Mouse (Mus musculus) liver, embryonic 16.5 days (tissue): ENCODE measurements around the gene Prkg1. TPM values are rescaled to one million over a fixed set of nuclear protein-coding genes. Genes with fewer than 3 reads are reported as not detected.

Source experiments
- ATAC-seq: fragments of 200-750 bp; cut with Nextera tagmentation; 2 replicates; pipeline ENCODE4 v1.8.0; 2017; ENCODE audit warnings: low read depth, mild to moderate bottlenecking, moderate number of reproducible peaks, moderate library complexity
- H3K27ac ChIP-seq: fragments of 300-500 bp; sonication (generic); 2 replicates; pipeline ENCODE4 v1.5.1; 2014; ENCODE audit warnings: mild to moderate bottlenecking, low read length
- H3K27me3 ChIP-seq: fragments of 300-500 bp; sonication (generic); 2 replicates; pipeline ENCODE4 v1.6.1; 2014; ENCODE audit warnings: low read depth, low read length, mixed read lengths; ENCODE audit not compliant: control insufficient read depth, insufficient read depth
- H3K36me3 ChIP-seq: fragments of 300-500 bp; sonication (generic); 2 replicates; pipeline ENCODE4 v1.6.1; 2014; ENCODE audit warnings: mild to moderate bottlenecking; ENCODE audit not compliant: control insufficient read depth, insufficient read depth
- H3K4me1 ChIP-seq: fragments of 300-500 bp; sonication (generic); 2 replicates; pipeline ENCODE4 v1.6.1; 2014; ENCODE audit warnings: low read depth, low read length, mixed read lengths; ENCODE audit not compliant: control insufficient read depth
- H3K4me2 ChIP-seq: fragments of 300-500 bp; sonication (generic); 2 replicates; pipeline ENCODE4 v1.6.1; 2014; ENCODE audit warnings: low read depth, low read length, mixed read lengths
- H3K4me3 ChIP-seq: fragments of 300-500 bp; sonication (generic); 2 replicates; pipeline ENCODE4 v1.5.1; 2014; ENCODE audit warnings: low read depth, mild to moderate bottlenecking, low read length
- H3K9ac ChIP-seq: fragments of 300-500 bp; sonication (generic); 2 replicates; pipeline ENCODE4 v1.6.1; 2014; ENCODE audit warnings: low read depth, low read length
- H3K9me3 ChIP-seq: fragments of 300-500 bp; sonication (generic); replicated peaks from 2 replicates; pipeline ENCODE4 v1.6.1; 2016; ENCODE audit warnings: low read length; ENCODE audit not compliant: control insufficient read depth
- WGBS: fragments of 180-500 bp; shearing (Covaris S2); extraction: QIAGEN DNeasy Blood & Tissue Kit; methylation state at CpG from one replicate; pipeline ENCODE4 v1.1.7; 2014; ENCODE audit not compliant: insufficient replicate concordance; 5-methylcytosine and 5-hydroxymethylcytosine counted together
- polyA plus RNA-seq: library from polyadenylated mRNA; unstranded; fragments of >200 nt; fragmentation: Nextera tagmentation; extraction: Ambion mirVana; gene quantifications from 2 replicates; pipeline ENCODE4 v1.2.1, GENCODE M21; 2015

Prkg1 gene
- polyA plus RNA-seq, 1 experiment from 2014 or later: 1.3 TPM

DNA sequence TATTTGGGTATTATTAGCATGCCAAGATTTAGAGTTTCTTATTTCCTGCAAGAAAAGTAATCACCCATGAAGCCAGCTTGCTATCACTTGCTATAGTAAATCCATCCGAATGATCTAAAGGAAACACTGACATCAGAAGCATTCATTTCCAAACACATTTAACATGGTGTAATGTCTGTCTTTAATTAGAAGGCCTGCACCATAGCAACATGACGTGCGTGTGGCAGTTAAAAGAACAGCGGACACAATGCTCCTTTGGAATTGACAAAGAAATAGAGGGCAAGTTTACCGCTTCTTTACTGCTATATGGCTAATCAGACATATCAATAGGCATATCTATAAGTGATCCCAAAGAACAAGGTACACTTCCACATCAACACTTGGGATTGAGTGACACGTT is 733.2 kb downstream of the Prkg1 start:
- Histone ChIP-seq H3K4me3 (no peak overlapping the region), H3K9ac (no peak overlapping the region), H3K4me2 (no peak overlapping the region), H3K36me3 (no peaks in the 10 kb centered on the region), H3K4me1 (no peaks in the 10 kb centered on the region), H3K9me3 (no peaks in the 10 kb centered on the region), H3K27me3 (no peaks in the 10 kb centered on the region), H3K27ac (no peak overlapping the region)
- 77% methylated on average over 6 of the region's 6 CpGs for WGBS
- no peak for ATAC-seq

DNA sequence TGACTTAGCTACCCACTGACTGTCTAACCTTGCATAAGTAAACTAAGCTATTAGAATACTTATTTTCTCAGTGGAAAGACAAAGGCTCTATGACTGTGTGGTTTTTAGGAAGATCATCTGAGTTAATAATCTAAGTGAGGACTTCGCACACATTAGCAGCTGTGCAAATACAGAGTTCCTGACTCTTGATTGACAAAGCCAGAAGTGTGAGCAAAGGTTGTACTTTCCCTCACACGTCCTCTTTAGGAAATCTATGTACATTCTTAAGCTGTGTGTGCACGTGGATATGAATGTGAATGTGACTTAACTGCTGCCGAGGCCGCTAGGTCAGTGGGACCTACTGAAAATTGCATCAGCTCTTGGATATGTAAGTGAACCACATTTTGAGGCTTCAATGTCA is 738.0 kb downstream of the Prkg1 start:
- Histone ChIP-seq H3K27ac (no peak overlapping the region), H3K27me3 (no peaks in the 10 kb centered on the region), H3K36me3 (no peaks in the 10 kb centered on the region), H3K4me1 (no peaks in the 10 kb centered on the region), H3K9ac (no peak overlapping the region), H3K4me2 (no peak overlapping the region), H3K9me3 (no peaks in the 10 kb centered on the region), H3K4me3 (no peak overlapping the region)
- no peak for ATAC-seq
- 58% methylated on average over 5 of the region's 5 CpGs for WGBS

DNA sequence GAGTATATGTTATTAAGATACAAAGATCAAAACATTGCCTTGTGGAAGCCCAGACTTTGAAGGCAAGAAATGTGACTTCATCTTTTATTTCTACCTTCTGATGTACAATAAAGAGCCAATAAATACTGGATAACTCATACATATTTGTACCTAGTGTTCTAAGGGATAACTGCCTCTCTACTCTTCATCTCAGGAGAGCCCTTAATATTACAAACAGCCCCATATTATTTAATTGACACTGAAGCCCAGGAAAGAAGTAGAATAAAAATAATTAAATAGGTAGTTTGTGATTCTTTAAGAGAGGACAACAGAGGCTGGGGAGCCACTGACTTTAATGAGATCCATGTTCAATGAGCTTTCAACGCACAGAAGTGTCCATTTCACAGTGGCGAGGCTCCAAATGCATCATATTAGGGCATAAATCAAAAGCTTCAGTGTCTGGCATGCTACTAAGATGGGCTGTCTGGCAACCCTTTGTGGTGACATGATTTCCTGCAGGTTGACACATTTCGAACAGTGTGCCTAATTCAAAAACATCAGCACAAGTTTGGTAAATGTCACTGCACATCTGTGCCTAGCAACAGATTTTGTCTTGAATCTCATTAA is 753.2 kb downstream of the Prkg1 start:
- H3K36me3 ChIP-seq: no peaks in the 10 kb centered on the region

DNA sequence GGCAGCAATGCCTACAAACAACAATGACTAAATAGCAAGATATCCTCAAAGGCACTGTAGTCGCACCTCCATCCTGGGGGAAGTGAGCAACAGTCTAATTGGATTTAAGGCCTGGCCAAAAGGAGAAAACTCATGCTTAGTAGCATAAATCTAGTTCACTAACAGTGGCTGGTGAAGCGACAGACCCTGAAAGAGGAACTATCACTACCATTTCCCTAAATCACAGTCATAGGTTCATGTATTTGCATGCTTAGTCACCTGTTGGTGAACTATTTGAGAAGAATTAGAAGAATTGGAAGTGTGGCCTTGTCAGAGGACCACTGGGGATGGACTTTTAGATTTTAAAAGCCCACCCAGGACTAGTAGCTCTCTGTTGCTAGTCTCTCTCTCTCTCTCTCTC is 766.3 kb downstream of the Prkg1 start:
- H3K27ac ChIP-seq: no peak overlapping the region
- no peaks in the 10 kb centered on the region for H3K36me3 ChIP-seq
- no peaks in the 10 kb centered on the region for H3K4me1 ChIP-seq
- H3K27me3 ChIP-seq: no peaks in the 10 kb centered on the region
- no peak for ATAC-seq
- H3K9me3 ChIP-seq: no peaks in the 10 kb centered on the region
- 47% methylated on average over 2 of the region's 2 CpGs for WGBS
- H3K4me3 ChIP-seq: no peak overlapping the region
- no peak overlapping the region for H3K9ac ChIP-seq
- no peak overlapping the region for H3K4me2 ChIP-seq

More for the DNA sequence above, 753.2 kb downstream of the Prkg1 start:
- Histone ChIP-seq H3K9ac (no peak overlapping the region), H3K27me3 (no peaks in the 10 kb centered on the region), H3K4me3 (no peak overlapping the region), H3K4me1 (no peaks in the 10 kb centered on the region), H3K9me3 (no peaks in the 10 kb centered on the region), H3K4me2 (no peak overlapping the region), H3K27ac (no peak overlapping the region)
- no peak for ATAC-seq
- WGBS: 45% methylated on average over 3 of the region's 3 CpGs

DNA sequence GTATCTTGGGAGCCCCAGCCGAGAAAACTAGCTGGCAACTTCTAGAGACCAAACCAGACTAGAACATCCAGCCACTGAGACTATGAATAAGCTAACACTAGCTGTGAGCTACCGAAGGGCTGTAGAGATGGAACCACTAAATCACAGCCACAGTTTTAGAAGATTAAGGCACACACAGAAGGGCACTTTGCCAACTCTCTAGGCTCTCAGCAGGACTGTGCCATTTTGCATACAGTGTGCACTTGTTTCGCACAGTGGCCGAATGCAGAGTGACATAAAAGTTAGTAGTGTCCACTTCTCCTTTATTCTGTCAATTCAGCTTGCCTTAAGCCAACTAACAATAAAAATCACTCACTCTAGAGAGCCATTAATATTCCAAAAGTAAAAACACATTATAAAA is 774.4 kb downstream of the Prkg1 start:
- Histone ChIP-seq H3K27ac (no peak overlapping the region), H3K9ac (no peak overlapping the region)
- no peak for ATAC-seq

DNA sequence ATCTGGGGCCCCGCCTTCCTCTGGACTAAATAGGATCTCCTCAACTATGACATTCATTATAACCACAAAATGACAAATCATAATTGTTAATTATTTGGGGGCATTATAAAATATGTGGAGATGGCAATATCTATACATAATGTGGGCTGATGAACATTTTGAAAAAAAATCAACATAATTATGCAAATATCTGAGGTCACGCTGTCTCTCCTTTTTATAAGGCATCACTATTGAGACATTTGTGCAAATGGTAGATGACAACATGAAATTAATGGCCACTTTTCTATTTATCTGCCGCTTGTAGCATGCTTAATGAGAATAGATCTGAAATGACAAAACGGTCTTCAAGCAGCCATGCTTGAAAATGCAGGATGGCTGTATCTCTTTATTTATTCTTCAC is 782.4 kb downstream of the Prkg1 start:
- Histone ChIP-seq H3K36me3 (no peaks in the 10 kb centered on the region), H3K27ac (no peak overlapping the region), H3K27me3 (no peaks in the 10 kb centered on the region), H3K4me1 (no peaks in the 10 kb centered on the region), H3K4me2 (no peak overlapping the region), H3K9me3 (no peaks in the 10 kb centered on the region), H3K4me3 (no peak overlapping the region), H3K9ac (no peak overlapping the region)
- no peak for ATAC-seq
- 70% methylated on average over 4 of the region's 4 CpGs for WGBS

More for the DNA sequence above, 774.4 kb downstream of the Prkg1 start:
- Histone ChIP-seq H3K9me3 (no peaks in the 10 kb centered on the region), H3K4me1 (no peaks in the 10 kb centered on the region), H3K36me3 (no peaks in the 10 kb centered on the region), H3K27me3 (no peaks in the 10 kb centered on the region), H3K4me2 (no peak overlapping the region), H3K4me3 (no peak overlapping the region)
- WGBS: 59% methylated on average over 4 of the region's 4 CpGs

DNA sequence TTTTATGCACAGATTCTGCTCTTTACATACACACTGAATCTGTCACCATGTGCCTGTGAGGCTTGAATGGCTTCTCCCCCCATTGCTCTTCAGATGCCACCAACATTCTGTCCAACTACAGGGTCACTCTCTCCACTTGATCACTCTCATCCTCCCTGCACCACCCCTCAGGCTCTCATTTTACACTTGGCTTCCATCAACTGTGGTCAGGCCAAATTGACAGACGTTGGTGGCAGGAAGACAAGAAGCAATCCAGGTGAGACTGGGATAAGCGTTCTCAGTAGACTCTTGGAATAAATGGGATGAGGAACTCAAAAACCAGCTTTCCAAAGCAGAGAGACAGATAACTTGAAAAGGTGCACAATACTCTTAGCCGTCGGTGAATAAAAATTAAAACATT is 786.7 kb downstream of the Prkg1 start:
- no peaks in the 10 kb centered on the region for H3K4me1 ChIP-seq
- H3K27ac ChIP-seq: no peak overlapping the region
- H3K9me3 ChIP-seq: no peaks in the 10 kb centered on the region
- WGBS: 69% methylated on average over 4 of the region's 4 CpGs
- no peaks in the 10 kb centered on the region for H3K27me3 ChIP-seq
- no peaks in the 10 kb centered on the region for H3K36me3 ChIP-seq
- H3K9ac ChIP-seq: no peak overlapping the region
- no peak for ATAC-seq
- no peak overlapping the region for H3K4me3 ChIP-seq
- no peak overlapping the region for H3K4me2 ChIP-seq

DNA sequence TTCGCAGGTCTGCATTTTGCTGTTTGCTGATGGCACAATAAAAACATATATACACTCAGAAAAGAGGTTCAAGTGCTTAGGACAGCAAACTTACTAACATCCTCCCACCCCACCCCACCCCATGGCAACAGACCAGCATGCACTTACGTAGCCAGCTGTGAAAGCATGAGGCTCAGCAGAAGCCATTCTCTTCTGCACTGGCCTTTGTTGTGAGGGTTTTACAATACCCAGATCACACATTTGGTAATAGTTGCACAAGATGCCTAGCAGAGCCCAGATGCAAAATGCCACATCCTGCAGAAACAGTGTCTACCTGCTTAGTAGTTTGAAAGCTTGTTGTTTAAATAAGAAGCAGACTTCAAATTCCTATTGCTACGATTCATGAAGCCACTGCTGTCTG is 814.2 kb downstream of the Prkg1 start:
- Histone ChIP-seq H3K4me2 (no peak overlapping the region), H3K27me3 (no peaks in the 10 kb centered on the region), H3K9me3 (no peaks in the 10 kb centered on the region), H3K9ac (no peak overlapping the region), H3K4me1 (no peaks in the 10 kb centered on the region), H3K36me3 (no peaks in the 10 kb centered on the region), H3K27ac (no peak overlapping the region), H3K4me3 (no peak overlapping the region)
- ATAC-seq: no peak
- WGBS: 51% methylated on average over 3 of the region's 3 CpGs

DNA sequence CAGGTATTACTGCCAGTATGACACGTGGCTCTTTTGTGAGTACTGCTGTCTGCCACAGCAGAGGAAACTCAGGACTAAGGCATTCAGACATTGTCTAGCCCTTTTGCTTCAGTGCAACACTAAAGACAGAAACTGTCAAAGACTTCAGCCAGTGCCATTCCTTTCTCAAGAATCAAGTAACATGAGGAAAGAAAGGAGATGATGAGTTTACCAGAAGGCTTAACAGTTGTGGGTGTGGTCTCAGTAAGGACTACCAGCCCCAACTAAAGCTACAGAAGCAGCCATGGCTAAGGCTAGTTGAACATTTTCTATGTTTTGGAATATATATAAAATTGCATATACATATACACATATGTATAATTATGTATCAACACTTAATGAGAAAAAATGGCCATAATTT is 816.6 kb downstream of the Prkg1 start:
- Histone ChIP-seq H3K4me3 (no peak overlapping the region), H3K27me3 (no peaks in the 10 kb centered on the region), H3K9ac (no peak overlapping the region), H3K36me3 (no peaks in the 10 kb centered on the region), H3K9me3 (no peaks in the 10 kb centered on the region), H3K4me2 (no peak overlapping the region), H3K27ac (no peak overlapping the region), H3K4me1 (no peaks in the 10 kb centered on the region)
- WGBS: 21% methylated on average over 1 of the region's 1 CpGs
- ATAC-seq: no peak
